ENCODE assay signal across 8 mouse cellular contexts in the genomic region with DNA sequence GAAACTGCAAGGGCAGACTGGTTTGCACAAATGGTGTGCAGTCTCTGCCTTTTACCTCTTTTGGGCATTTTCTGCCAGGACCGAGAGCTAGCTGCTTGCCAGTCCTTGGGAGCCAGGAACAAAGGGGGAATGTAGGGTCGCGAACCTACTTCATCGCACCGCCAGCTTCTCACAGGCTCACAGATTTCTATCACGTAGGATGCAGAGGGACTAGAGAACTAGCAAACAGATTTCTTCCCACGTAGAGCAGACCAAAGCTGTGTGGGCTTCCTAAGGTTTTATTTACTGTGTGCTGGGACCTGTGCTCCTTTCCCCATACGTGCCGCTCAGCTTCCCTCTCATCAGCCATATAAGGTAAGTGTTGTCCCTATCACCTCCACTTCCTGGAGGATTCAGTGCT. TPM values are rescaled to one million over a fixed set of nuclear protein-coding genes. Genes with fewer than 3 reads are reported as not detected.
DNase-seq lines count a peak whose midpoint lies in the region; ATAC-seq and TF ChIP-seq lines count a peak whose summit lies in the region.

No protein-coding gene starts in this region.

- peak overlapping the region; percentile 50 for H3K4me2 ChIP-seq in embryonic facial prominence, embryonic 15.5 days (replicated peaks)
- H3K4me2 ChIP-seq in neural tube, embryonic 14.5 days (ENCODE audit: low read depth, low read length) = peak overlapping the region; percentile 55

- no peaks in the 10 kb centered on the region for H3K9me3 ChIP-seq in embryonic facial prominence, embryonic 15.5 days (replicated peaks)
- H3K9me3 ChIP-seq in limb, embryonic 10.5 days (replicated peaks) = no peaks in the 10 kb centered on the region
- no peaks in the 10 kb centered on the region for H3K9me3 ChIP-seq in neural tube, embryonic 14.5 days (ENCODE audit: control insufficient read depth, low read length)

- intact Hi-C loops in left cerebral cortex, adult 2 months (cut with DNase I) = no loop called here
- intact Hi-C loops in gastrocnemius, postnatal 36 days (cut with DNase I) = no loop called here

- H3K27ac ChIP-seq in left cerebral cortex, adult 2 months = peak overlapping the region; percentile 84
- peak overlapping the region; percentile 77 for H3K27ac ChIP-seq in embryonic facial prominence, embryonic 15.5 days (replicated peaks)
- peak overlapping the region; percentile 72 for H3K27ac ChIP-seq in limb, embryonic 10.5 days
- H3K27ac ChIP-seq in neural tube, embryonic 14.5 days (ENCODE audit: low read depth, low read length) = peak overlapping the region; percentile 74

- DNase-seq in left cerebral cortex, adult 2 months (ENCODE audit: extremely low spot score in 1 of 2, low spot score in 2 of 2) = no peak
- no peak for DNase-seq in left cerebral cortex, adult 9 months (ENCODE audit: low spot score in 2 of 2)
- DNase-seq in limb, embryonic 10.5 days (ENCODE audit: low spot score) = peak; percentile 41
- no peak for DNase-seq in gastrocnemius, postnatal 36 days
- DNase-seq in ovary, adult 18-20 months (ENCODE audit: low spot score) = no peak

- no peak overlapping the region for H3K9ac ChIP-seq in embryonic facial prominence, embryonic 15.5 days
- H3K9ac ChIP-seq in neural tube, embryonic 14.5 days (replicated peaks; ENCODE audit: low read depth, low read length) = peak overlapping the region; percentile 34

- H3K27me3 ChIP-seq in embryonic facial prominence, embryonic 15.5 days = no peaks in the 10 kb centered on the region
- peaks cover 14% of the 10 kb centered on the region; the same call in 1 of the 2 replicates for H3K27me3 ChIP-seq in limb, embryonic 10.5 days (ENCODE audit: low read depth, poor library complexity, severe bottlenecking)
- H3K27me3 ChIP-seq in neural tube, embryonic 14.5 days (ENCODE audit: control insufficient read depth, insufficient read depth, low read length) = no peaks in the 10 kb centered on the region

- H3K4me3 ChIP-seq in left cerebral cortex, adult 2 months = peak overlapping the region; percentile 44
- peak overlapping the region; percentile 32 for H3K4me3 ChIP-seq in embryonic facial prominence, embryonic 15.5 days (replicated peaks)
- peak overlapping the region; percentile 43 for H3K4me3 ChIP-seq in limb, embryonic 10.5 days
- H3K4me3 ChIP-seq in neural tube, embryonic 14.5 days (ENCODE audit: low read depth, low read length) = peak overlapping the region; percentile 27

- ATAC-seq in embryonic facial prominence, embryonic 15.5 days (ENCODE audit: insufficient number of reproducible peaks, low FRiP score, low TSS enrichment, low read depth) = no peak
- ATAC-seq in neural tube, embryonic 14.5 days (ENCODE audit: low read depth) = 0 out of 2 replicates have a peak, but pooled peaks have one; percentile 30
- no peak for ATAC-seq in monocyte, adult 5-6 weeks (replicated peaks; ENCODE audit: insufficient number of reproducible peaks, low FRiP score, low TSS enrichment, poor library complexity, severe bottlenecking)

- no peak for TF ChIP-seq CTCF in left cerebral cortex, adult 2 months (IDR thresholded peaks at IDR 0.05)

- 28% methylated on average over 9 of the region's 9 CpGs for WGBS in embryonic facial prominence, embryonic 15.5 days
- WGBS in limb, embryonic 10.5 days = 14% methylated on average over 9 of the region's 9 CpGs
- 7% methylated on average over 9 of the region's 9 CpGs for WGBS in neural tube, embryonic 14.5 days

- no peaks in the 10 kb centered on the region for H3K36me3 ChIP-seq in embryonic facial prominence, embryonic 15.5 days
- no peaks in the 10 kb centered on the region for H3K36me3 ChIP-seq in limb, embryonic 10.5 days
- no peaks in the 10 kb centered on the region for H3K36me3 ChIP-seq in neural tube, embryonic 14.5 days (ENCODE audit: control insufficient read depth, insufficient read depth, low read length)

- H3K4me1 ChIP-seq in embryonic facial prominence, embryonic 15.5 days = peaks cover 34% of the 10 kb centered on the region
- H3K4me1 ChIP-seq in limb, embryonic 10.5 days = peaks cover 22% of the 10 kb centered on the region
- 0 out of 2 replicates have a peak, but pooled peaks cover 7% of the 10 kb centered on the region for H3K4me1 ChIP-seq in neural tube, embryonic 14.5 days (ENCODE audit: control insufficient read depth, insufficient read depth, low read length)

RNA-seq across cellular contexts. Expression of a gene that starts 48.3 kb away (rescaled TPM):
- total RNA-seq in left cerebral cortex, adult 2 months (2021) = 10 to 100 TPM; 14.1 to 18.4 TPM
- polyA plus RNA-seq in embryonic facial prominence, embryonic 15.5 days (2015; fragmentation: Nextera tagmentation; extraction: Ambion mirVana) = 16.7 and 17.6 TPM in 2 replicates
- polyA plus RNA-seq in limb, embryonic 10.5 days (2016; fragmentation: Nextera tagmentation; extraction: Ambion mirVana) = 2.0 and 3.9 TPM in 2 replicates
- 7.2 and 9.3 TPM in 2 replicates for polyA plus RNA-seq in neural tube, embryonic 14.5 days (2014; fragmentation: Nextera tagmentation; extraction: Ambion mirVana)
- 10 to 100 TPM in 1 of 2 experiments, 1 to 10 TPM in 1; 8.9 to 12.9 TPM for total RNA-seq in gastrocnemius, postnatal 36 days (2021)
- total RNA-seq in monocyte, adult 5-6 weeks (2017) = 54.4 to 130 TPM (median 68.2 TPM) in 3 replicates

RNA-seq across cellular contexts. Expression of a gene that starts 48.5 kb away (rescaled TPM):
- total RNA-seq in left cerebral cortex, adult 2 months (2021) = 10 to 100 TPM; 20.7 to 22.4 TPM
- polyA plus RNA-seq in embryonic facial prominence, embryonic 15.5 days (2015; fragmentation: Nextera tagmentation; extraction: Ambion mirVana) = 13.9 TPM in 2 replicates
- 9.2 and 9.4 TPM in 2 replicates for polyA plus RNA-seq in limb, embryonic 10.5 days (2016; fragmentation: Nextera tagmentation; extraction: Ambion mirVana)
- 15.3 and 16.1 TPM in 2 replicates for polyA plus RNA-seq in neural tube, embryonic 14.5 days (2014; fragmentation: Nextera tagmentation; extraction: Ambion mirVana)
- 1 to 10 TPM; 1.7 to 2.3 TPM for total RNA-seq in gastrocnemius, postnatal 36 days (2021)
- total RNA-seq in monocyte, adult 5-6 weeks (2017) = 1.8 to 11.2 TPM (median 4.2 TPM) in 3 replicates
